In genomic region chr8:13338255-13338860, GRCm38 (mm10) we compare ENCODE assay signal across 8 mouse cellular contexts. TPM values are rescaled to one million over a fixed set of nuclear protein-coding genes. Genes with fewer than 3 reads are reported as not detected.
A peak's percentile ranks its signal among the peaks of the same experiment; 100 is the strongest.
DNase-seq lines count a peak whose midpoint lies in the region; ATAC-seq lines count a peak whose summit lies in the region.

Gene Tfdp1 (plus strand): TSS chr8:13338751.

- H3K9me3 ChIP-seq in heart, embryonic 13.5 days = no peaks in the 10 kb centered on the region
- no peaks in the 10 kb centered on the region for H3K9me3 ChIP-seq in liver, embryonic 12.5 days (replicated peaks)
- no peaks in the 10 kb centered on the region for H3K9me3 ChIP-seq in stomach, embryonic 15.5 days

- H3K4me2 ChIP-seq in heart, embryonic 13.5 days = peak within 1 kb of the TSS; percentile 91
- peak within 1 kb of the TSS; percentile 97 for H3K4me2 ChIP-seq in liver, embryonic 12.5 days
- peak within 1 kb of the TSS; percentile 82 for H3K4me2 ChIP-seq in stomach, embryonic 15.5 days

- WGBS in heart, embryonic 13.5 days = 1% methylated on average over 46 of the region's 72 CpGs
- WGBS in liver, embryonic 12.5 days (ENCODE audit: insufficient replicate concordance) = under 1% methylated on average over 65 of the region's 72 CpGs
- WGBS in stomach, embryonic 15.5 days = 3% methylated on average over 38 of the region's 72 CpGs

- peaks cover 34% of the 10 kb centered on the region for H3K4me1 ChIP-seq in heart, embryonic 13.5 days
- H3K4me1 ChIP-seq in liver, embryonic 12.5 days = peaks cover 47% of the 10 kb centered on the region
- peaks cover 16% of the 10 kb centered on the region for H3K4me1 ChIP-seq in stomach, embryonic 15.5 days

- no peaks in the 10 kb centered on the region for H3K27me3 ChIP-seq in heart, embryonic 13.5 days (replicated peaks)
- H3K27me3 ChIP-seq in liver, embryonic 12.5 days (replicated peaks) = no peaks in the 10 kb centered on the region
- H3K27me3 ChIP-seq in stomach, embryonic 15.5 days (replicated peaks) = no peaks in the 10 kb centered on the region

- DNase-seq in CD4-positive helper T cell, adult 2 months (ENCODE audit: low read depth, low spot score) = peak; percentile 93
- DNase-seq in brain, embryonic 18.5 days (ENCODE audit: low read depth, low spot score) = peak; percentile 79
- DNase-seq in kidney, postnatal 10 days = peak; percentile 88
- DNase-seq in natural killer cell, adult 2 months (ENCODE audit: low spot score in 2 of 2) = peak; percentile 34 to 58

- ATAC-seq in erythroid progenitor cell, adult 5-6 weeks (replicated peaks; ENCODE audit: low FRiP score, poor library complexity, severe bottlenecking) = peak; percentile 85
- ATAC-seq in heart, embryonic 13.5 days (ENCODE audit: extremely low read depth, insufficient number of reproducible peaks, low FRiP score, low TSS enrichment) = peak; percentile 88
- peak; percentile 90 for ATAC-seq in liver, embryonic 12.5 days
- peak; percentile 92 for ATAC-seq in stomach, embryonic 15.5 days (ENCODE audit: insufficient read depth, low FRiP score, low read depth)

- H3K4me3 ChIP-seq in heart, embryonic 13.5 days = peak within 1 kb of the TSS; percentile 88
- peak within 1 kb of the TSS; percentile 99 for H3K4me3 ChIP-seq in liver, embryonic 12.5 days
- H3K4me3 ChIP-seq in stomach, embryonic 15.5 days (replicated peaks) = peak within 1 kb of the TSS; percentile 90

- peak within 1 kb of the TSS; percentile 77 for H3K27ac ChIP-seq in heart, embryonic 13.5 days (replicated peaks)
- H3K27ac ChIP-seq in liver, embryonic 12.5 days = peak within 1 kb of the TSS; percentile 92
- peak within 1 kb of the TSS; percentile 80 for H3K27ac ChIP-seq in stomach, embryonic 15.5 days

- H3K9ac ChIP-seq in heart, embryonic 13.5 days = peak within 1 kb of the TSS; percentile 100
- peak within 1 kb of the TSS; percentile 100 for H3K9ac ChIP-seq in liver, embryonic 12.5 days
- peak within 1 kb of the TSS; percentile 94 for H3K9ac ChIP-seq in stomach, embryonic 15.5 days

- peaks cover 33% of the 10 kb centered on the region for H3K36me3 ChIP-seq in heart, embryonic 13.5 days
- peaks cover 34% of the 10 kb centered on the region for H3K36me3 ChIP-seq in liver, embryonic 12.5 days
- H3K36me3 ChIP-seq in stomach, embryonic 15.5 days = peaks cover 10% of the 10 kb centered on the region

RNA-seq across cellular contexts. Expression of gene Tfdp1, which starts in this region (rescaled TPM):
- 141 and 154 TPM in 2 replicates for total RNA-seq in erythroid progenitor cell, adult 5-6 weeks (2015; ENCODE audit: low replicate concordance)
- total RNA-seq in erythroid progenitor cell, adult 5-6 weeks (2017; ENCODE audit: low replicate concordance) = 74.7 and 138 TPM in 2 replicates
- 81.5 and 87.5 TPM in 2 replicates for polyA plus RNA-seq in heart, embryonic 13.5 days (2015; fragmentation: Nextera tagmentation; extraction: Ambion mirVana)
- 172 and 174 TPM in 2 replicates for polyA plus RNA-seq in liver, embryonic 12.5 days (2016; fragmentation: Nextera tagmentation; extraction: Ambion mirVana)
- polyA plus RNA-seq in stomach, embryonic 15.5 days (2015; fragmentation: Nextera tagmentation; extraction: Ambion mirVana) = 156 and 173 TPM in 2 replicates

Comparison
In these comparisons a context has a peak if more than half of its experiments do, and no peak if none do; other contexts are left out.
1. Peak in every context shown above with its lines: DNase-seq, ATAC-seq, H3K4me3 ChIP-seq and H3K27ac ChIP-seq.